Mouse (Mus musculus) cortical plate, adult 2 months (tissue): ENCODE results near the gene 1700017B05Rik. TPM values are rescaled to one million over a fixed set of nuclear protein-coding genes. Genes with fewer than 3 reads are reported as not detected.
"Not testable (repeated sequence)": the region's sequence is repeated elsewhere in the genome, so short reads cannot be mapped to it uniquely, and the experiment has no call there.

Source experiments
- H3K27ac ChIP-seq: fragments of 200-500 bp; 2 replicates; pipeline ENCODE4 v1.5.1; 2012; ENCODE audit warnings: low read length, control low read depth, inconsistent platforms; ENCODE audit not compliant: insufficient read depth
- H3K4me1 ChIP-seq: fragments of 200-500 bp; 2 replicates; pipeline ENCODE4 v1.6.1; 2011; ENCODE audit warnings: low read length; ENCODE audit not compliant: control insufficient read depth, insufficient read depth
- H3K4me3 ChIP-seq: fragments of 200-500 bp; 2 replicates; pipeline ENCODE4 v1.5.1; 2011; ENCODE audit warnings: mild to moderate bottlenecking, low read length, control low read depth; ENCODE audit not compliant: insufficient read depth
- CTCF ChIP-seq: fragments of 200-500 bp; IDR thresholded peaks from 2 replicates; pipeline ENCODE4 v1.5.1; 2011; ENCODE audit warnings: mild to moderate bottlenecking, control low read depth, low read length; ENCODE audit not compliant: insufficient read depth; ENCODE audit errors: extremely low read depth
- POLR2A ChIP-seq: fragments of 200-500 bp; IDR thresholded peaks from 2 replicates; pipeline ENCODE4 v1.6.1; 2011; ENCODE audit warnings: mild to moderate bottlenecking, low read length, control low read depth; ENCODE audit not compliant: insufficient read depth; ENCODE audit errors: extremely low read depth
- polyA plus RNA-seq: library from polyadenylated mRNA; depleted of rRNA; stranded (reverse); fragments of >200 nt; gene quantifications from 2 replicates; pipeline ENCODE4 v1.2.3, GENCODE M21; 2012

Gene 1700017B05Rik
- polyA plus RNA-seq, 1 experiment = 4.1 TPM

- Histone ChIP-seq H3K27ac (no peak overlapping the region), H3K4me3 (no peak overlapping the region), H3K4me1 (no peaks in the 10 kb centered on the region)
- TF ChIP-seq CTCF (no peak), POLR2A (no peak)
Measured at GRCm38 (mm10) chr9:57225780-57226627, 36.4 kb downstream of the 1700017B05Rik start.

- no peak for TF ChIP-seq POLR2A
- TF ChIP-seq CTCF = no peak
Measured at GRCm38 (mm10) chr9:57223341-57223740, 39.1 kb downstream of the 1700017B05Rik start.

GRCm38 (mm10) chr9:57220356-57220755 lies 42.1 kb downstream of the 1700017B05Rik start:
- Histone ChIP-seq H3K4me3 (no peak overlapping the region), H3K27ac (no peak overlapping the region), H3K4me1 (no peaks in the 10 kb centered on the region)
- TF ChIP-seq CTCF (peak; percentile 80), POLR2A (no peak)

More at GRCm38 (mm10) chr9:57223341-57223740, 39.1 kb downstream of the 1700017B05Rik start:
- Histone ChIP-seq H3K4me3 (no peak overlapping the region), H3K27ac (no peak overlapping the region), H3K4me1 (no peaks in the 10 kb centered on the region)

GRCm38 (mm10) chr9:57219511-57219910 lies 42.9 kb downstream of the 1700017B05Rik start:
- H3K27ac ChIP-seq = no peak overlapping the region
- no peaks in the 10 kb centered on the region for H3K4me1 ChIP-seq
- TF ChIP-seq POLR2A = no peak
- TF ChIP-seq CTCF = no peak
- no peak overlapping the region for H3K4me3 ChIP-seq

GRCm38 (mm10) chr9:57218776-57219175 lies 43.6 kb downstream of the 1700017B05Rik start:
- Histone ChIP-seq H3K4me3 (no peak overlapping the region), H3K27ac (no peak overlapping the region), H3K4me1 (no peaks in the 10 kb centered on the region)
- TF ChIP-seq POLR2A = no peak
- no peak for TF ChIP-seq CTCF

- no peak overlapping the region for H3K27ac ChIP-seq
- H3K4me3 ChIP-seq = no peak overlapping the region
- TF ChIP-seq POLR2A = no peak
- TF ChIP-seq CTCF = no peak
- no peaks in the 10 kb centered on the region for H3K4me1 ChIP-seq
Measured at GRCm38 (mm10) chr9:57217220-57217619, 45.2 kb downstream of the 1700017B05Rik start.

GRCm38 (mm10) chr9:57214500-57214899 lies 47.9 kb downstream of the 1700017B05Rik start:
- Histone ChIP-seq H3K4me1 (no peaks in the 10 kb centered on the region), H3K27ac (no peak overlapping the region), H3K4me3 (no peak overlapping the region)
- TF ChIP-seq CTCF (no peak), POLR2A (no peak)

- Histone ChIP-seq H3K4me3 (no peak overlapping the region), H3K4me1 (no peaks in the 10 kb centered on the region), H3K27ac (no peak overlapping the region)
- no peak for TF ChIP-seq CTCF
- no peak for TF ChIP-seq POLR2A
Measured at GRCm38 (mm10) chr9:57212448-57213222, 49.8 kb downstream of the 1700017B05Rik start.

GRCm38 (mm10) chr9:57209316-57209715 lies 53.1 kb downstream of the 1700017B05Rik start:
- Histone ChIP-seq H3K4me3 (no peak overlapping the region), H3K4me1 (no peaks in the 10 kb centered on the region), H3K27ac (no peak overlapping the region)
- TF ChIP-seq CTCF = peak; percentile 43; the same call in 1 of the 2 replicates
- no peak for TF ChIP-seq POLR2A

GRCm38 (mm10) chr9:57206896-57207295 lies 55.5 kb downstream of the 1700017B05Rik start:
- Histone ChIP-seq H3K27ac (no peak overlapping the region), H3K4me1 (no peaks in the 10 kb centered on the region), H3K4me3 (no peak overlapping the region)
- TF ChIP-seq POLR2A (no peak), CTCF (no peak)

GRCm38 (mm10) chr9:57203571-57203970 lies 58.8 kb downstream of the 1700017B05Rik start:
- H3K4me1 ChIP-seq, H3K4me3 ChIP-seq, H3K27ac ChIP-seq: not testable (repeated sequence)
